Mouse (Mus musculus) left cerebral cortex, postnatal 36 days (tissue): ENCODE data around the gene Clec2h. TPM values are rescaled to one million over a fixed set of nuclear protein-coding genes. Genes with fewer than 3 reads are reported as not detected.
"Not testable (repeated sequence)": the region's sequence is repeated elsewhere in the genome, so short reads cannot be mapped to it uniquely, and the experiment has no call there.

Experiments used
- DNase-seq, 2 experiments: peaks; one replicate each; pipeline ENCODE4 v3.0.0; 2021 to 2022; ENCODE audit warnings: low spot score in 2 of 2, mixed read lengths in 1 of 2
- intact Hi-C: fragments of 180-260 bp; cut with DNase I; formaldehyde crosslinking; loops from one replicate; pipeline ENCODE4 v1.15.1; 2025
- total RNA-seq, 2 experiments: library from RNA; stranded (reverse); gene quantifications; 2 replicates each; pipeline ENCODE4 v1.2.3; 2021

Gene Clec2h
- total RNA-seq = not detected

GRCm38 (mm10) chr6:128662206-128662605 is at the start of gene Clec2h:
Clec2h (plus strand) TSS chr6:128662385.
- intact Hi-C loops = no loop called here
- DNase-seq = no peak

GRCm38 (mm10) chr6:128622733-128623132 is 39.5 kb upstream of the Clec2h start:
- intact Hi-C loops = no loop called here
- DNase-seq = no peak

GRCm38 (mm10) chr6:128623433-128623832 is 38.8 kb upstream of the Clec2h start, which contains the start of gene Klrb1a:
Klrb1a (minus strand) TSS chr6:128623533.
- intact Hi-C loops, DNase-seq: not testable (repeated sequence)

- intact Hi-C loops = no loop called here
Observed at GRCm38 (mm10) chr6:128624425-128624824, 37.8 kb upstream of the Clec2h start.

GRCm38 (mm10) chr6:128625246-128625645 is 36.9 kb upstream of the Clec2h start:
- DNase-seq, intact Hi-C loops: not testable (repeated sequence)

More at GRCm38 (mm10) chr6:128624425-128624824, 37.8 kb upstream of the Clec2h start:
- DNase-seq = no peak

- intact Hi-C loops = not testable (repeated sequence)
- DNase-seq = peak; percentile 39 to 41
Observed at GRCm38 (mm10) chr6:128629771-128630739, 32.1 kb upstream of the Clec2h start.

- not testable (repeated sequence) for DNase-seq
- intact Hi-C loops = loop anchor here (1.0 kb wide), 1 partner anchor 123 kb away; no protein-coding TSS in a partner anchor
Observed at GRCm38 (mm10) chr6:128630912-128631905, 31.0 kb upstream of the Clec2h start.

- intact Hi-C loops = no loop called here
- DNase-seq = no peak
Observed at GRCm38 (mm10) chr6:128640673-128641072, 21.5 kb upstream of the Clec2h start.

GRCm38 (mm10) chr6:128641116-128641716 is 21.0 kb upstream of the Clec2h start:
- intact Hi-C loops = no loop called here
- no peak for DNase-seq

GRCm38 (mm10) chr6:128643999-128644398 is 18.2 kb upstream of the Clec2h start:
- intact Hi-C loops = no loop called here
- no peak for DNase-seq

- intact Hi-C loops, DNase-seq: not testable (repeated sequence)
Observed at GRCm38 (mm10) chr6:128644694-128645093, 17.5 kb upstream of the Clec2h start.

GRCm38 (mm10) chr6:128645708-128646107 is 16.5 kb upstream of the Clec2h start:
- intact Hi-C loops, DNase-seq: not testable (repeated sequence)

GRCm38 (mm10) chr6:128649681-128650080 is 12.5 kb upstream of the Clec2h start:
- intact Hi-C loops = loop anchor here (5.0 kb wide), 1 partner anchor 98 kb away; no protein-coding TSS in a partner anchor

GRCm38 (mm10) chr6:128650187-128650586 is 12.0 kb upstream of the Clec2h start:
- DNase-seq = no peak
- intact Hi-C loops = loop anchor here (5.0 kb wide), 1 partner anchor 97 kb away; no protein-coding TSS in a partner anchor

More at GRCm38 (mm10) chr6:128649681-128650080, 12.5 kb upstream of the Clec2h start:
- no peak for DNase-seq

GRCm38 (mm10) chr6:128650827-128651226 is 11.4 kb upstream of the Clec2h start:
- intact Hi-C loops = loop anchor here (5.0 kb wide), 1 partner anchor 96 kb away; no protein-coding TSS in a partner anchor
- DNase-seq = not testable (repeated sequence)

GRCm38 (mm10) chr6:128652938-128653337 is 9.2 kb upstream of the Clec2h start:
- no peak for DNase-seq
- intact Hi-C loops = loop anchor here (5.0 kb wide), 1 partner anchor 94 kb away; no protein-coding TSS in a partner anchor

GRCm38 (mm10) chr6:128661249-128661648 is 936 bp upstream of the Clec2h start:
- intact Hi-C loops = no loop called here
- DNase-seq = no peak

- DNase-seq = no peak
- intact Hi-C loops = no loop called here
Observed at GRCm38 (mm10) chr6:128669936-128670335, 7.8 kb downstream of the Clec2h start.

- DNase-seq = no peak
- intact Hi-C loops = no loop called here
Observed at GRCm38 (mm10) chr6:128679574-128679973, 17.4 kb downstream of the Clec2h start.
